Mouse (Mus musculus) MEL (cell line): ENCODE data around the gene Mov10. TPM values are rescaled to one million over a fixed set of nuclear protein-coding genes. Genes with fewer than 3 reads are reported as not detected.

Experiments
- DNase-seq: peaks from one replicate; pipeline ENCODE4 v3.0.0; 2011; ENCODE audit warnings: low read depth, low spot score
- H3K27ac ChIP-seq: 2 replicates; pipeline ENCODE4 v1.5.1; 2012; ENCODE audit warnings: low read depth, mild to moderate bottlenecking, control low read depth, low read length, moderate library complexity; ENCODE audit not compliant: control insufficient read depth
- H3K27me3 ChIP-seq, 2 experiments: fragments of 150-350 bp in 1 of 2; sonication (generic) in 1 of 2; 2 replicates each; pipeline ENCODE4 v1.6.1; 2012; ENCODE audit warnings: low read length in 2 of 2, mild to moderate bottlenecking in 2 of 2, improper control_type of control experiment in 1 of 2, moderate library complexity in 1 of 2; ENCODE audit not compliant: insufficient read depth in 2 of 2, control insufficient read depth in 1 of 2
- H3K36me3 ChIP-seq, 2 experiments: 2 replicates each; pipeline ENCODE4 v1.6.1; 2012 to 2014; ENCODE audit warnings: low read length in 2 of 2, improper control_type of control experiment in 1 of 2, inconsistent platforms in 1 of 2, mild to moderate bottlenecking in 1 of 2; ENCODE audit not compliant: insufficient read depth in 2 of 2, control insufficient read depth in 1 of 2
- H3K4me1 ChIP-seq, 2 experiments: fragments of 150-350 bp in 1 of 2; sonication (generic) in 1 of 2; 2 replicates each; pipeline ENCODE4 v1.6.1; 2012; ENCODE audit warnings: low read length in 2 of 2, improper control_type of control experiment in 1 of 2, mild to moderate bottlenecking in 1 of 2; ENCODE audit not compliant: insufficient read depth in 2 of 2, control insufficient read depth in 1 of 2
- H3K4me3 ChIP-seq, 2 experiments: fragments of 150-350 bp in 1 of 2; sonication (generic) in 1 of 2; 2 replicates each; pipeline ENCODE4 v1.5.1; 2012; ENCODE audit warnings: low read depth in 2 of 2, low read length in 2 of 2, mild to moderate bottlenecking in 2 of 2, moderate library complexity in 2 of 2, control low read depth in 1 of 2, improper control_type of control experiment in 1 of 2; ENCODE audit not compliant: control insufficient read depth in 1 of 2, insufficient read depth in 1 of 2
- H3K79me2 ChIP-seq: 2 replicates; pipeline ENCODE4 v1.6.1; 2012; ENCODE audit warnings: mild to moderate bottlenecking, low read length, moderate library complexity; ENCODE audit not compliant: control insufficient read depth, poor library complexity, insufficient read depth
- H3K9ac ChIP-seq: 2 replicates; pipeline ENCODE4 v1.6.1; 2012; ENCODE audit warnings: low read depth, mild to moderate bottlenecking, control low read depth, low read length, moderate library complexity; ENCODE audit not compliant: control insufficient read depth, poor library complexity, severe bottlenecking
- H3K9me3 ChIP-seq: fragments of 150-350 bp; sonication (generic); replicated peaks from 2 replicates; pipeline ENCODE4 v1.6.1; 2012; ENCODE audit warnings: mild to moderate bottlenecking, low read length, improper control_type of control experiment, moderate library complexity; ENCODE audit not compliant: insufficient read depth
- BHLHE40 ChIP-seq: IDR thresholded peaks from 2 replicates; pipeline ENCODE4 v1.6.1; 2012; ENCODE audit warnings: low read depth, mild to moderate bottlenecking, inconsistent platforms, low read length, improper control_type of control experiment, borderline replicate concordance
- CHD2 ChIP-seq: IDR thresholded peaks from 2 replicates; pipeline ENCODE4 v1.6.1; 2011; ENCODE audit warnings: low read length, improper control_type of control experiment
- CTCF ChIP-seq, 3 experiments: IDR thresholded peaks in 2 of 3; conservative IDR thresholded peaks in 1 of 3; 2 replicates each; pipeline ENCODE4 v1.5.1; 2011 to 2012; ENCODE audit warnings: low read length in 3 of 3, low read depth in 2 of 3, mild to moderate bottlenecking in 2 of 3, improper control_type of control experiment in 1 of 3, inconsistent platforms in 1 of 3, mixed read lengths in 1 of 3, moderate library complexity in 1 of 3; ENCODE audit not compliant: control insufficient read depth in 1 of 3, insufficient read depth in 1 of 3, poor library complexity in 1 of 3, severe bottlenecking in 1 of 3
- E2F4 ChIP-seq: IDR thresholded peaks from 2 replicates; pipeline ENCODE4 v1.6.1; 2011; ENCODE audit warnings: low read depth, low read length, improper control_type of control experiment, borderline replicate concordance
- ELF1 ChIP-seq: IDR thresholded peaks from 2 replicates; pipeline ENCODE4 v1.6.1; 2014; ENCODE audit warnings: low read depth, mild to moderate bottlenecking, inconsistent platforms, low read length, improper control_type of control experiment, moderate library complexity
- EP300 ChIP-seq, 2 experiments: IDR thresholded peaks; 2 replicates each; pipeline ENCODE4 v1.6.1; 2011; ENCODE audit warnings: improper control_type of control experiment in 2 of 2, low read length in 2 of 2, low read depth in 1 of 2, mild to moderate bottlenecking in 1 of 2
- GABPA ChIP-seq: IDR thresholded peaks from 2 replicates; pipeline ENCODE4 v1.6.1; 2012; ENCODE audit warnings: low read depth, mild to moderate bottlenecking, inconsistent platforms, low read length, improper control_type of control experiment, moderate library complexity
- HCFC1 ChIP-seq: IDR thresholded peaks from 2 replicates; pipeline ENCODE4 v1.6.1; 2012; ENCODE audit warnings: low read depth, mild to moderate bottlenecking, inconsistent platforms, low read length, improper control_type of control experiment, moderate library complexity
- MAZ ChIP-seq: IDR thresholded peaks from 2 replicates; pipeline ENCODE4 v1.6.1; 2012; ENCODE audit warnings: low read depth, mild to moderate bottlenecking, inconsistent platforms, low read length, improper control_type of control experiment
- MEF2A ChIP-seq: IDR thresholded peaks from 2 replicates; pipeline ENCODE4 v1.6.1; 2014; ENCODE audit warnings: low read depth, mild to moderate bottlenecking, inconsistent platforms, low read length, improper control_type of control experiment; ENCODE audit not compliant: poor library complexity, insufficient replicate concordance, severe bottlenecking; ENCODE audit errors: extremely low read depth
- MXI1 ChIP-seq: IDR thresholded peaks from 2 replicates; pipeline ENCODE4 v1.6.1; 2011; ENCODE audit warnings: mild to moderate bottlenecking, low read depth, low read length, improper control_type of control experiment
- MYC ChIP-seq: IDR thresholded peaks from 2 replicates; pipeline ENCODE4 v1.6.1; 2011; ENCODE audit warnings: low read depth, mild to moderate bottlenecking, low read length, improper control_type of control experiment, moderate library complexity
- NELFE ChIP-seq: IDR thresholded peaks from 2 replicates; pipeline ENCODE4 v1.6.1; 2011; ENCODE audit warnings: low read depth, low read length, improper control_type of control experiment
- NRF1 ChIP-seq: IDR thresholded peaks from 2 replicates; pipeline ENCODE4 v1.6.1; 2014; ENCODE audit warnings: low read depth, mild to moderate bottlenecking, inconsistent platforms, low read length, improper control_type of control experiment, moderate library complexity; ENCODE audit not compliant: poor library complexity, insufficient read depth, severe bottlenecking
- POLR2A ChIP-seq, 2 experiments: IDR thresholded peaks; 2 replicates each; pipeline ENCODE4 v1.6.1; 2011 to 2012; ENCODE audit warnings: low read length in 2 of 2, mild to moderate bottlenecking in 2 of 2, control low read depth in 1 of 2, improper control_type of control experiment in 1 of 2, low read depth in 1 of 2, moderate library complexity in 1 of 2; ENCODE audit not compliant: control insufficient read depth in 1 of 2, insufficient read depth in 1 of 2, poor library complexity in 1 of 2
- POLR2AphosphoS2 ChIP-seq: IDR thresholded peaks from 2 replicates; pipeline ENCODE4 v1.6.1; 2011; ENCODE audit warnings: low read length, improper control_type of control experiment
- POLR2AphosphoS5 ChIP-seq: IDR thresholded peaks from 2 replicates; pipeline ENCODE4 v1.6.1; 2012; ENCODE audit warnings: low read depth, borderline replicate concordance, mild to moderate bottlenecking, inconsistent platforms, low read length, moderate library complexity, mixed read lengths
- RAD21 ChIP-seq: IDR thresholded peaks from 2 replicates; pipeline ENCODE4 v1.6.1; 2011; ENCODE audit warnings: mild to moderate bottlenecking, low read depth, low read length, improper control_type of control experiment
- RCOR1 ChIP-seq: IDR thresholded peaks from 2 replicates; pipeline ENCODE4 v1.6.1; 2012; ENCODE audit warnings: low read depth, mild to moderate bottlenecking, inconsistent platforms, low read length, improper control_type of control experiment
- UBTF ChIP-seq: IDR thresholded peaks from 2 replicates; pipeline ENCODE4 v1.6.1; 2012; ENCODE audit warnings: low read depth, mild to moderate bottlenecking, inconsistent platforms, low read length, improper control_type of control experiment, moderate library complexity, borderline replicate concordance; ENCODE audit not compliant: insufficient read depth
- ZC3H11A ChIP-seq: IDR thresholded peaks from 2 replicates; pipeline ENCODE4 v1.6.1; 2012; ENCODE audit warnings: low read depth, mild to moderate bottlenecking, inconsistent platforms, low read length, improper control_type of control experiment
- ZKSCAN1 ChIP-seq: IDR thresholded peaks from 2 replicates; pipeline ENCODE4 v1.6.1; 2012; ENCODE audit warnings: low read depth, mild to moderate bottlenecking, inconsistent platforms, low read length, improper control_type of control experiment, moderate library complexity
- ZNF384 ChIP-seq: IDR thresholded peaks from 2 replicates; pipeline ENCODE4 v1.6.1; 2012; ENCODE audit warnings: low read depth, mild to moderate bottlenecking, inconsistent platforms, low read length, improper control_type of control experiment
- polyA plus RNA-seq, 2 experiments: library from polyadenylated mRNA; stranded (reverse) in 1 of 2; unstranded in 1 of 2; fragments of >175 nt in 1 of 2; fragments of >200 nt in 1 of 2; gene quantifications; 2 replicates each; pipeline versions ENCODE4 v1.2.1 to v1.2.4; 2012; ENCODE audit warnings: low replicate concordance in 2 of 2, low read depth in 1 of 2; ENCODE audit not compliant: insufficient read length in 2 of 2, insufficient read depth in 1 of 2, missing spikeins in 1 of 2
- total RNA-seq: library from RNA; depleted of rRNA; stranded (reverse); fragments of 300-350 nt; gene quantifications from 2 replicates; pipeline ENCODE4 v1.2.3, GENCODE M21; 2012

The Mov10 gene
- total and polyA plus RNA-seq, 3 experiments, result 7.1 to 32.5 TPM; not detected in 1

DNA sequence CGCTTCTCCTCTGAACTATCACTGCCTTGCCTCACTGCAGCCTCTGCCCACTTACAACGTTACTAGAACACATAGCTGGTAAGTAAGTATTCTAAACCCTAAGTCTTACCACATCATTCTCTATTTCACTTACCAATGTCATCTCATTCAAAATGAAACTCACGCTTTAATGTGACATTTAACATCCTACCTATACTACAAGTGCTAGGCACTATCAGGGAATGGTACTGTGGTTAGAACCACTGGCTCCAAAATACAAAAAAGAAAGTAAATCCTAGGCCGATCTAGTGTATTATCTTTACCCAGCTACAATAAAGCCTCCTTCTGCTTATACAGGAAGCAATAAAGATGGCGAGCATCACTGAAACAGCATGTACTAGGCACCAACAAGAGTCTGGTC, 22.7 kb upstream of the Mov10 start:
- no peak for TF ChIP-seq CTCF (IDR thresholded peaks at IDR 0.05 in 2 of 3, conservative IDR thresholded peaks at IDR 0.05 in 1 of 3; ENCODE audit: control insufficient read depth in 1 of 3, insufficient read depth in 1 of 3, low read depth in 2 of 3, low read length in 3 of 3, poor library complexity in 1 of 3, severe bottlenecking in 1 of 3)
- TF ChIP-seq ZNF384, result no peak
- TF ChIP-seq E2F4, result no peak
- no peak for TF ChIP-seq ELF1
- no peak for TF ChIP-seq POLR2AphosphoS2
- TF ChIP-seq ZKSCAN1, result no peak
- TF ChIP-seq UBTF, result no peak
- no peaks in the 10 kb centered on the region for H3K27me3 ChIP-seq

DNA sequence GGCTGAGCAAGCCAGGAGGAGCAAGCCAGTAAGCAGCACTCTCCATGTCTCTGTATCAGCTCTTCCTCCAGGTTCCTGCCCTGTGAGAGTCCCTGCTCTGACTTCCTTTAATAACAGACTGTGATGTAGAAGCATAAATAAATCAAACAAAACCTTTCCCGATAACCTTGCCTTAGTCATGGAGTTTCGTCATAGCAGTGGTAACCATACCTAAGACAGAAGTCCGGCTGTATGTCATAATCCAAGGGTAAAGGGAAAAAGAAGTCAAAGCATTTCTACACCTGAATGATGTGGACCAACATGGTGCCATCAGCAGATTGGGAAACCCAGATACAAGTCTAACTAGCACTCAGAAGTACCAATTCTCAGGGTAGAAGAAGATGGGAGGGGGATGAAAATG, 17.4 kb upstream of the Mov10 start:
- no peaks in the 10 kb centered on the region for H3K9me3 ChIP-seq
- H3K79me2 ChIP-seq, result no peaks in the 10 kb centered on the region; the same call in 1 of the 2 replicates
- H3K9ac ChIP-seq, result no peak overlapping the region
- peaks cover 0 to 55% of the 10 kb centered on the region in 2 experiments; a peak in 2 of 4 replicates for H3K36me3 ChIP-seq
- H3K4me1 ChIP-seq, result no peaks in the 10 kb centered on the region
- no peak overlapping the region for H3K4me3 ChIP-seq
- TF ChIP-seq ZC3H11A (no peak), CHD2 (no peak), E2F4 (no peak), UBTF (no peak), EP300 (IDR thresholded peaks at IDR 0.05; ENCODE audit: low read depth in 1 of 2, low read length in 2 of 2) (no peak), MYC (no peak), GABPA (no peak), MEF2A (no peak), POLR2AphosphoS5 (no peak), POLR2AphosphoS2 (no peak), HCFC1 (no peak), MXI1 (no peak), RAD21 (no peak), ZKSCAN1 (no peak), POLR2A (IDR thresholded peaks at IDR 0.05; ENCODE audit: control insufficient read depth in 1 of 2, insufficient read depth in 1 of 2, low read depth in 1 of 2, low read length in 2 of 2, poor library complexity in 1 of 2) (no peak), NELFE (no peak), MAZ (no peak), RCOR1 (no peak), NRF1 (no peak), BHLHE40 (no peak)
- no peaks in the 10 kb centered on the region for H3K27me3 ChIP-seq
- no peak for DNase-seq
- H3K27ac ChIP-seq, result no peak overlapping the region

More for the DNA sequence above, 22.7 kb upstream of the Mov10 start:
- Histone ChIP-seq H3K79me2 (peaks cover 5% of the 10 kb centered on the region; the same call in 1 of the 2 replicates), H3K9ac (no peak overlapping the region), H3K36me3 (peaks cover 0 to 37% of the 10 kb centered on the region in 2 experiments; a peak in 2 of 4 replicates), H3K27ac (no peak overlapping the region), H3K9me3 (no peaks in the 10 kb centered on the region), H3K4me3 (no peak overlapping the region), H3K4me1 (no peaks in the 10 kb centered on the region)
- no peak for DNase-seq
